Mouse (Mus musculus) granulocyte monocyte progenitor cell, adult 5-6 weeks (primary cell): Measurements from ENCODE around the gene Tmem109. TPM values are rescaled to one million over a fixed set of nuclear protein-coding genes. Genes with fewer than 3 reads are reported as not detected.

ENCODE experiments used
- ATAC-seq: replicated peaks from 2 replicates; pipeline ENCODE4 v1.8.0; 2016; ENCODE audit warnings: mild to moderate bottlenecking, moderate TSS enrichment, inconsistent platforms; ENCODE audit not compliant: poor library complexity, severe bottlenecking
- total RNA-seq, 2 experiments: library from RNA; stranded (forward) in 1 of 2; stranded (reverse) in 1 of 2; fragments of 200-712, 200-1000 nt in 1 of 2; fragments of >200 nt in 1 of 2; fragmentation: Nextera tagmentation in 1 of 2; gene quantifications; 2 replicates each; pipeline ENCODE4 v1.2.3; 2014 to 2017

Gene Tmem109
- total RNA-seq, 2 experiments from 2014 or later, result 11.6 to 25.3 TPM

GRCm38 (mm10) chr19:10895016-10895528 is 13.3 kb upstream of the Tmem109 start, which contains the start of gene Prpf19:
TSS of gene Prpf19 (plus strand) at chr19:10895231.
- peak; percentile 97 for ATAC-seq

GRCm38 (mm10) chr19:10892201-10892600 is 10.4 kb upstream of the Tmem109 start:
- no peak for ATAC-seq

DNA sequence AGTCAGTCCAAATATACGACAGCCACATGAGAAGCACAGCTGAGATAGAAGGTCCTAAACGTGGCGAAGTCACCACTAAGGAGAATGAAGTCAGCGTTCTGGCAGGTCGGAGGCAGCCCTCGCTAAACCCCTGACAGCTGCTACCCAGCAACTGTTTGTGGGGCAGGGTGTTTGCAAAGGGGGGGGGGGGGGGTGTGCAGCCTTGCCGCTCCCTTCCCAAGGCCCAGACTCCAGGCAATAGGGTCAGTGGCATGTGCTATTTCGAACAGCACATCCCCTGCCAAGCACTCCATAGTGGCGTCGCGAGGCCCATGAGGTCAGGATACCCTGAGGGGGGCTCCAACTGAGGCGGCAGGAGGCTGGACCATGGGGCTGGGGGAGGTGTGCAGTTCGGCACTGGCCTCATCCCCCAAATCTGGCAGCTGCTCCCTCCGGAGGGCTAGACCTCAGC is 801 bp downstream of the Tmem109 start:
- ATAC-seq, result 0 out of 2 replicates have a peak, but pooled peaks have one; percentile 1

DNA sequence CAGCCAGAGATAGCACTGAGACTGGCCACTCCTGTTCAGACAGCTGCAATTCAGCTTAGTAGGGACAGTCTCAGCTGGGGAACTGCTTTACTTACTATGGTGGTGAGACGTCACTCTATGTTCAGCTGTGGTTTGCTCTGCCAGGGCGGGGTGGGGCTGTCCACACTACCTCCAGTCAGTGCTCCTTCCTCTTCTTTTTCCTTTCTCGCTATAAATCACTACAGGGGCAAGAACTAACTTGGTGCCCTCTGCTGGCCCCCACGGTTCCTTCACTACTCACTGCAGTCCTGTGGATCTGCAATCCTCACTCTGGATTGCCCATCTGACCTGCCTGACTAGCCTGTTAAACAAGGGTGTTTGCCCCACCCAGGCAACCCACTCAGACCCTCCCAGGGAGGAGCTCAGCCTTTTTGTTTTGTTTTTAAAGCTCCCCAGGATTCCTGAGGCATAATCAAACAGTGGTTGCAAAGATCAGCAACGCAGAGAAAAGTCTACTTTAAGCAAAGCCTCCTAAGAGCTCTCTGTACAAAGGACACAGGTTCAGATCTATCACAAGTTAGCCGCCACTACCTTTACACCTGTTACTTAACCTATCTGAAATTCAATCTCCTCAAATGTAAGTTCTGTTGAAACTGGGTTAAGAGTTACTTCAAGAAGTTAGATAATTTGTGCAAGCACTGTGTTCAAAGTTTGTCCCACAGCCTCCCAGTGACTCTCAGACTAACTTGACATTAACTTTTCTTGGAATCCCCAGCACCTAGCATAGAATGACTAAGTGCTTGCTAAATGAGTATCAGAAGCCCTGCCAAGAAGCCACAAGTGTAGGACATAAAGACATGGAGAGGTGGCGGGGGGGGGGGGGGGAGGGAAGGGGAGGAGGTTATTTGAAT is 1.5 kb downstream of the Tmem109 start:
- peak; percentile 93 for ATAC-seq

DNA sequence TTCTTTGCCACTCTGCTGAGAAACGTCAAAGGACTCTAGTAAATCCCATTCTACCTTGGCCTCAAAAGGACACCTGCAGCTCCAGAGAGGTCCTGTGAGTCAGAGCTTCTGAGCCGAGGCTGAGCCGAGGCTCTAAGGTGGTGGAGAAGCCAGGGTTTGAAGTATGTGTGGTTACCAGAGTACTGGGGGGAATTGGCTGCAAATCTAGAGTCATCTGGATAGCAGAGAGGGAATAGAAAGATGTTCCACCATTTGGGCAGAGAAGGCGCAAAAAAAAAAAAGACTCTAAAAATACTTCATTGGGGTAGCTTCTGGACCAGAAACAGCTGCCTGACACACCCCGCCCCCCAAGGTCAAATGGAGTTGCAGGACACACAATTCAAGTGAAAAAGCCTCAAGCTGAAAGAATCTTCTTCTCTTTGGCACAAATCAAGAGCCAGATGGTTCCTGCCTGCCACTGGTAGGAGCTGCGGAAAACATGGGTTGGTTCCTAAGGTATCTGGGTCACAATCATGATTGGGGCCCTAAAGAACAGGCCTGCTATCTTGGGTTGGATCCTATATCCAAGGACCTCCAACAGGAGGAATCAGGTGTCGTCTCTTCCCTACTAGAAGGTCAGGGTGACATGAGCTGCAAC is 3.5 kb downstream of the Tmem109 start:
- ATAC-seq, result no peak

GRCm38 (mm10) chr19:10871328-10871961 is 10.4 kb downstream of the Tmem109 start:
- ATAC-seq, result no peak

DNA sequence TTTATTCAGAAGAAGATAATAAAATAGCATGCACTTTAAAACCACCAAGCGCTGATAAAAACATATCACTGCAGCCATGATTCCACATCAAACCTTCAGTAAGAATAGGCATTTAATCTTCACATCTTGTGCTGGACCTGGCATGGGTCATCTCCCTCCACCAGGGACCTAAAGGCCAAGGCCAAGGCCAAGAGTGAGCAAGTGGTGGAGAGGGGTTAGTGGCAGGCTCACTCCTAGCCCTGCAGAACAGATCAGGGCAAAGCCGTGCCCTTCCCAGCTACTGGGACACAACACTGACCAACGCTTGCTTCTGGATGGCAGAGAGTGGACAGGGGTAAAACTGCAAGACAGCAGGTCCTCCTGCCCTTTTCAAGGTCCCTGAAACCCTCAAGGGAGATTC is 11.1 kb downstream of the Tmem109 start:
- ATAC-seq, result no peak

- ATAC-seq, result no peak
Observed at GRCm38 (mm10) chr19:10869886-10870527, 11.8 kb downstream of the Tmem109 start, which contains the start of gene Tmem132a. TSS of gene Tmem132a (minus strand) at chr19:10869940.

DNA sequence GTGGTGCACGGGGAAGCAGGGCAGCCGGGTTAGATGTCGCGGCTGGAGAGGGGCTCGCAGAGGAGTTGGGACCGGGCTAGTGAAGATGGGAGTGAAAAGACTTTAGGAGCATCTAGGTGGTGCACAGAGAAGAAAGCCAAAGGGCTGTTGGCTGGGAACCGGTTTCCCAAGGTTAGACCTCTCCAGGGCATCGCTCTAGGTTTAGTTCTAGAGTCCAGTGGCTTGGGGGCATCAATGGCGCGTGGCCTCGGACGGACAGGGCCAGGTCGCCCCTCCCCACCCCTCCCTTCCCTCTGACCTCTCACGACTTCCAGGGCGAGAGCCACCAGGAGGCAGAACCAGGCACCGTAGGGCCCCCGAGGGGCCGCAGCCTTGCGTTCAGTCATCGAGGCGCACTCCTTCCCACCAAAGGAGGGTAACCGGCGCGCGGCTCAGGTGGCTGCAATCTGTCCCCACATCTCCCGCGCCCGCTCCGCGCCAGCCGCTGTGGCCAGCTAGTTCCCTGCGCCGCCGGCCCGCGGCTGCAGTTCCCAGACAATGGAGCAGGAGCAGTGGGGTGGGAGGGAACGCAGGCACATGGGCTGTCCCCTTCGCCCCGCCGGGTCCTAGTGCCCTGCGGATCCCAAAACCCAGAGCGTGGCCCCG is 12.4 kb downstream of the Tmem109 start:
- ATAC-seq, result peak; percentile 71

- ATAC-seq, result no peak
Observed at GRCm38 (mm10) chr19:10868623-10869141, 13.1 kb downstream of the Tmem109 start.

GRCm38 (mm10) chr19:10867946-10868622 is 13.7 kb downstream of the Tmem109 start:
- peak; percentile 46; the same call in 1 of the 2 replicates for ATAC-seq

GRCm38 (mm10) chr19:10866351-10866750 is 15.4 kb downstream of the Tmem109 start:
- no peak for ATAC-seq

- ATAC-seq, result no peak
Observed at GRCm38 (mm10) chr19:10860072-10860497, 21.7 kb downstream of the Tmem109 start.

- ATAC-seq, result no peak
Observed at GRCm38 (mm10) chr19:10856520-10856919, 25.3 kb downstream of the Tmem109 start.

- no peak for ATAC-seq
Observed at GRCm38 (mm10) chr19:10855422-10855821, 26.4 kb downstream of the Tmem109 start.

- ATAC-seq, result no peak
Observed at GRCm38 (mm10) chr19:10847311-10848087, 34.3 kb downstream of the Tmem109 start.

- no peak for ATAC-seq
Observed at GRCm38 (mm10) chr19:10846150-10846549, 35.7 kb downstream of the Tmem109 start.

GRCm38 (mm10) chr19:10845454-10845853 is 36.3 kb downstream of the Tmem109 start:
- ATAC-seq, result peak; percentile 18
